Mouse (Mus musculus) layer of hippocampus, adult 2 months (tissue): ENCODE results near the gene Spata2l. TPM values are rescaled to one million over a fixed set of nuclear protein-coding genes. Genes with fewer than 3 reads are reported as not detected.
A peak's percentile ranks its signal among the peaks of the same experiment; 100 is the strongest.
"Not testable (repeated sequence)": the region's sequence is repeated elsewhere in the genome, so short reads cannot be mapped to it uniquely, and the experiment has no call there.

Source experiments
- DNase-seq, 2 experiments: peaks; one replicate each; pipeline ENCODE4 v3.0.0; 2022; ENCODE audit warnings: low spot score in 2 of 2
- H3K27ac ChIP-seq: fragments of 200-600 bp; 2 replicates; pipeline ENCODE4 v1.8.1; 2022
- H3K4me3 ChIP-seq: fragments of 200-600 bp; 2 replicates; pipeline ENCODE4 v1.8.1; 2022; ENCODE audit warnings: mild to moderate bottlenecking
- CTCF ChIP-seq: fragments of 200-600 bp; conservative IDR thresholded peaks from 2 replicates; pipeline ENCODE4 v1.8.1; 2022; ENCODE audit warnings: antibody characterized with exemption, mild to moderate bottlenecking, moderate library complexity
- total RNA-seq, 2 experiments: library from RNA; stranded (reverse); gene quantifications; 2 replicates each; pipeline ENCODE4 v1.2.3; 2021

The Spata2l gene
- total RNA-seq, 2 experiments from 2014 or later: 71.4 to 75.0 TPM

GRCm38 (mm10) chr8:123211876-123212275, 24.2 kb downstream of the Spata2l start:
- Histone ChIP-seq H3K4me3 (peak overlapping the region; percentile 84), H3K27ac (peak overlapping the region; percentile 91)
- no peak for DNase-seq
- no peak for TF ChIP-seq CTCF

DNA sequence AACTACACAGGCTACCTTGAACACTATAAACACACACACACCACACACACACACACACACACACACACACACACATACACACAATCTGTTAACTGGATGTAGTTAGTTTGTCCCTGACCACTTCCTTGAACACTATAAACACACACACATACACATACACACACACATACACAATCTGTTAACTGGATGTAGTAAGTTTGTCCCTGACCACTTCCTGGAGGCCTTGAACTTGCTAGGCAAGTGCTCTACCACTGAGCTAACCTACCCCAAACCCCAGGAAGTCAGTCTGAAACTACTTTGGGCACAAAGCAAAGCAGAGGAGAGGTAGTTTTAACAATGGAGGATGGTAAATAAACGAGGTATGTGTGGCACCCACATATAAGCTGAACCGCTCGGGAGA, 32.5 kb downstream of the Spata2l start:
- no peak overlapping the region for H3K27ac ChIP-seq
- no peak for TF ChIP-seq CTCF
- no peak for DNase-seq
- H3K4me3 ChIP-seq: no peak overlapping the region

DNA sequence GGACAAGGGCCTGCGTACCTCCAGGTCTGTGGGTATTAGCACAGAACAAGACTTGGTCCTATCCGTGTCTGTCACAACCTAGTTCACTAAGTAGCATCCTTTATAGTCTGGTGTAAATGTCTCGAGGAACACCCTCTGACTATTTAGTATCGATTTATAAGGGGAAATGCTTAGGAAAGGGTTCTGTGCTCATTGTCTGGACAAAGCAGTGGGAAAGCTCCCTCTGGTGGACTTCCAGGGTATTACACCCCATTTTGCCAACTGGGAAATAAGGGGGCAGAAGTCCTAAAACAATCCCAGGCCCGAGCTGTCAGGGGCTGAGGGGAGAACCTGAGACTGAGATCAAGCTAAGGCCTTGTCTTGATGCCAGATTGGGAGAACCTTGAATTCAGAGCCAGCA, 33.7 kb downstream of the Spata2l start:
- Histone ChIP-seq H3K27ac (no peak overlapping the region), H3K4me3 (no peak overlapping the region)
- peak; percentile 97 for TF ChIP-seq CTCF
- DNase-seq: peak; percentile 65 to 89

DNA sequence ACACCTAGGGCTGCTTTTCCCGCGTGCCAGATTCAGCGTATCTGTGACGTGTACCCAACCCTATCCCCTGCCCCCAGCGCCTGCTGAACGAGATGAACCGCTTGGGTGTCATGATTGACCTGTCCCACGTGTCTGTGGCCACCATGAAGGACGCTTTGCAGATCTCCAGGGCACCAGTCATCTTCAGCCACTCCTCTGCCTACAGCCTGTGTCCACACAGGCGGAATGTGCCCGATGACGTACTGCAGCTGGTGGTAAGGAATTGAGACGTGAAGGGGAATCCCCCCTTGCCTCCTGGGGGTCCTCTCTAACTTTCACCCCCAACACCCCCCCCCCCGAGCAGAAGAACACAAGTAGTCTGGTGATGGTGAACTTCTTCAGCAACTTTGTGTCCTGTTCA, 36.2 kb downstream of the Spata2l start:
- Histone ChIP-seq H3K4me3 (no peak overlapping the region), H3K27ac (no peak overlapping the region)
- DNase-seq: no peak
- no peak for TF ChIP-seq CTCF

DNA sequence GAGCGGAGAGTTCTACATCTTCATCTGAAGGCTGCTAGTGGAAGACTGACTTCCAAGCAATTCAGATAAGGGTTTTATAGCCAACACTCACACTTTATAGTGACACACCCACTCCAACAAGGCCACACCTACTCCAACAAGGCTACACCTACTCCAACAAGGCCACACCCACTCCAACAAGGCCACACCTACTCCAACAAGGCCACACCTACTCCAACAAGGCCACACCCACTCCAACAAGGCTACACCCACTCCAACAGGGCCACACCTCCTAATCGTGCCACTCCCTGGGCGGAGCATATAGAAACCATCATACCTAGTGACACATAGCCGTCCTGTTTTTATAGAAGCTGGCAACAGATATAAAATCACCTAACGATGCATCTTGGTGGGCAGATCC, 39.0 kb downstream of the Spata2l start:
- H3K27ac ChIP-seq, DNase-seq, H3K4me3 ChIP-seq: not testable (repeated sequence)

- Histone ChIP-seq H3K27ac (no peak overlapping the region), H3K4me3 (no peak overlapping the region)
- TF ChIP-seq CTCF: no peak
- DNase-seq: no peak
Observed at GRCm38 (mm10) chr8:123193771-123194170, 42.3 kb downstream of the Spata2l start.

DNA sequence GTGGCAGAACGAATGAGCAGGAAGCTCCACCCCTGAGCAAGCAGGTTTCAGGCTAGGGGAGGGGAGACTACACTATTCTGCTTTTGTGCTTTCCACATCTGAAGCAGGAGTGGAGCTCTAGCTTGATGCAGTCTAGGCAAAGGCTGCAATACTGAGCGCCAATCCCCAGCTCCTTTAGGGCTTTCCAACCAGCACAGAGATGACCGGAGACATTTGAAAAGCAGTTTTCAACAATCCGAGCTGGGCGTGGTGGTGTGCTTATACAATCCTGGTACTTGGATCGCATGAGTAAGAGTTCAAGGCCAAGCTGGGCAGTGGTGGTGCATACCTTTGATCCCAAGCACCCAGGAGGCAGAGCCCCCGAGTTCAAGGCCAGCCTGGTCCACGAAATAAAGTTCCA, 44.1 kb downstream of the Spata2l start:
- no peak for DNase-seq
- H3K4me3 ChIP-seq: no peak overlapping the region
- TF ChIP-seq CTCF: no peak
- H3K27ac ChIP-seq: no peak overlapping the region

DNA sequence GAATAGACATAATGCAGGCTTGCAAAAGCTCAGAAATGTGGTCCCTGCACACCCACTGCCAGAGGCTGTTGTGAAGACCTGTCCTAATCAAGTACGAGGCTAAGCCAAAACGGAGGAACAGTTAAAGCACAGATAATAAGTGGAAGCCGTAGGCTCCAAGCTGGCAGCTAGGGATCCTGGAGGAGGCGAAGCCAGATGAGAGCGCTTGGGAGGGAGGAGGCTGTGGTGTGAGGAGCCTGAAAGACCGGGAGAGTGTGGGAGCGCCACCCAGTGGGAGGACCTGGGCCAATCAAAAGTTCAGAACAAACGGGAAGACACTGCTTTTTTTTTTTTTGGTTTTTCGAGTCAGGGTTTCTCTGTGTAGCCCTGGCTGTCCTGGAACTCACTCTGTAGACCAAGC, 45.4 kb downstream of the Spata2l start:
- Histone ChIP-seq H3K4me3 (no peak overlapping the region), H3K27ac (peak overlapping the region; percentile 80)
- TF ChIP-seq CTCF: peak; percentile 77
- DNase-seq: peak; percentile 81 to 82

DNA sequence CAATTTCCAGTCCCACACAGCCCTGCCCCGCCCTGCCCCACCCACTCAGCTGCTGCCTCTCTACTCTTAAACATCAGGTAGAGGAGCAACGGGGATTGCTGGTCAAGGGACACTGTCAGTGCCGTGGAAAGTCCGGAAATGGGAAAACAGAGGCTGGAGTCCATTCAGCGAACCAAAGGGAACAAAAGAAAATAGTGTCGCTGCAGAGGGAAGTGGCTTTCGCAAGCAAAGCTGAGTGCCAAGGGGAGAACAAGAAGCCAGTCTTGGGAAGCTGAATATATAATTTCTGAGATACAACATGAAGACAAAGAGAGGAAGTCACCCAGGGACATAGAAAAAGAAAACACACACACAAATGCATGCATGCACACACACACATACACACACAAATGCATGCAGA, 47.2 kb downstream of the Spata2l start:
- TF ChIP-seq CTCF: no peak
- DNase-seq: no peak
- Histone ChIP-seq H3K4me3 (no peak overlapping the region), H3K27ac (no peak overlapping the region)

GRCm38 (mm10) chr8:123188006-123188405, 48.0 kb downstream of the Spata2l start:
- DNase-seq: no peak
- Histone ChIP-seq H3K4me3 (no peak overlapping the region), H3K27ac (no peak overlapping the region)
- TF ChIP-seq CTCF: no peak

DNA sequence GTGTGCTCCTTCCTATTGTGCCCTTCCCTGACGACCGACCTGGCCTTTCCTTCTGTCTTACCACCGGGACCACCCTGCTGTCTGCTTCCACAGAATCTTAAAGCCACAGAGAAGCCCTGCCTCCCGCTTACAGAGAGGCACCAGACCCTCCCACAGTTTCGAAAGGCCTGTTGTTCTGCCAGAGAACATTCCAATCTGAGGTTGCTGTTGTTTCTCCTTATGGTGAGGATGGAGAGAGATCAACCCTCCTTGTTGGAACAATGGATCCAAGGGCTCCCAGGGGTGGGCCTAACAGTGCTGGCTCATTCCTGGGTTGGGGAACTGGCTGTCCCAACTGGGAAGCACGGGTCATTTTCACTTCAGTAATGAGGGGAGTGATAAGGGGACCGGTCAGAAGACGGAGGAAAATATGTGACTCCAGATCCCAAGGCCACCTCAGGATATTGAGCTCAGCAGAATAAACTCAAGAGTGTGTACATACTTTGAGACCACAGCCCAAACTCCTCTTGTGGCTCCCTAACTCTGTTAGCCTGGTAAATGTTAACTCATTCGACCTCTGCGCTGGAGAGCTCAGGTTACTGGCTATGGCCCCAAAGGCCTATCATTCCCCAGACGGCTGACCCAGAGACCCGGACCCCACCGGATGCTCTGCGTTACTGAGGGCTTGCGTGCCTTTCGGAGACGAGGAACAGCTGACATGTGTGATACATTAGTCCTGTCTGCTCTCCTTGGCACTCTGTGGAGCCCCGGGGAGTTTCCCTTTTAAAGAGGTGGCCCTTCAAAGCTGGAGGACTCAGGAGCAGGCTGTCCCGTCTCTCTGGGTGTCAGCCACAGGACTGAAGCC, 50.2 kb downstream of the Spata2l start, which contains the start of gene Dpep1:
Gene Dpep1 (plus strand): TSS at position 677 of the 844 bp plus-strand sequence.
- H3K4me3 ChIP-seq: no peak within 1 kb of the TSS
- DNase-seq: no peak
- H3K27ac ChIP-seq: no peak within 1 kb of the TSS
- no peak for TF ChIP-seq CTCF

DNA sequence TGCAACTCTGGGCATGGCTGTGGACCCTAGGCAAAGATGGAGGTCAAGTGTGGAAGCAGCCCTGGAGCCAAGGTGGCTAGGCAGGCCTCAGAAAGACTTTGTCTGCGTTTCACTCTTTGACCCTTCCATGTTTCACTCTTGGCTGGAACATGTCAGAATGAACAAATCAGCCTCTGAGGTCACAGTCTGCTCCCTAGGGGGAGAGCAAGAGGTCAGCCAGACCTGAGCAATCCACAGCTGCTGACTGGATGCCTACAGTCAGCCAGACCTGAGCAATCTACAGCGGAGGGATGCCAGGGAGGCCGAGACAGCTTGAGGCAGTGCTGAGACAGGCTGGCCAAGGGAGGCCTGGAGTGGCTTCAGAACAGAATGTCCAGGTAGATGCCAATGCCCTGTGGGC, 54.6 kb downstream of the Spata2l start:
- Histone ChIP-seq H3K4me3 (no peak overlapping the region), H3K27ac (no peak overlapping the region)
- no peak for DNase-seq
- TF ChIP-seq CTCF: no peak

Other genes starting within 250 kb of the Spata2l start
- 100 to 1,000 TPM; 165 to 176 TPM for gene Ankrd11, start 194.0 kb downstream of the Spata2l start, total RNA-seq
- gene Spg7, start 173.3 kb downstream of the Spata2l start, total RNA-seq: 10 to 100 TPM; 63.4 to 66.3 TPM
- 100 to 1,000 TPM; 418 to 466 TPM for gene Rpl13, start 133.9 kb downstream of the Spata2l start, total RNA-seq
- 100 to 1,000 TPM; 257 to 313 TPM for gene Cpne7, start 118.9 kb downstream of the Spata2l start, total RNA-seq
- gene Sult5a1, start 77.9 kb downstream of the Spata2l start, total RNA-seq: 1 to 10 TPM; 2.0 to 2.8 TPM
- gene Dpep1, start 50.0 kb downstream of the Spata2l start, total RNA-seq: under 1 TPM in 1 of 2 experiments, not detected in 1; 0.37 TPM
- 100 to 1,000 TPM; 102 to 111 TPM for gene Chmp1a, start 23.5 kb downstream of the Spata2l start, total RNA-seq
- gene Spata33, start 23.4 kb downstream of the Spata2l start, total RNA-seq: 1 to 10 TPM; 6.5 to 7.1 TPM
- 10 to 100 TPM; 93.9 to 98.8 TPM for gene Cdk10, start 11.4 kb downstream of the Spata2l start, total RNA-seq
- 10 to 100 TPM; 20.3 to 24.8 TPM for gene Zfp276, start 18.0 kb upstream of the Spata2l start, total RNA-seq
- 10 to 100 TPM; 59.5 to 70.3 TPM for gene Vps9d1, start 18.1 kb upstream of the Spata2l start, total RNA-seq
- gene Fanca, start 82.3 kb upstream of the Spata2l start, total RNA-seq: 1 to 10 TPM; 1.7 to 2.8 TPM
- 10 to 100 TPM; 15.8 to 17.4 TPM for gene Spire2, start 96.5 kb upstream of the Spata2l start, total RNA-seq
- 100 to 1,000 TPM; 459 to 497 TPM for gene Tcf25, start 137.5 kb upstream of the Spata2l start, total RNA-seq
- gene Mc1r, start 170.9 kb upstream of the Spata2l start, total RNA-seq: not detected
- gene Tubb3, start 175.2 kb upstream of the Spata2l start, total RNA-seq: 100 to 1,000 TPM; 249 to 277 TPM
- 10 to 100 TPM; 56.7 to 62.1 TPM for gene Def8, start 187.3 kb upstream of the Spata2l start, total RNA-seq
- gene Afg3l1, start 241.7 kb upstream of the Spata2l start, total RNA-seq: 10 to 100 TPM; 23.6 to 37.6 TPM